ENCODE assay signal across 16 mouse cellular contexts in the genomic region with DNA sequence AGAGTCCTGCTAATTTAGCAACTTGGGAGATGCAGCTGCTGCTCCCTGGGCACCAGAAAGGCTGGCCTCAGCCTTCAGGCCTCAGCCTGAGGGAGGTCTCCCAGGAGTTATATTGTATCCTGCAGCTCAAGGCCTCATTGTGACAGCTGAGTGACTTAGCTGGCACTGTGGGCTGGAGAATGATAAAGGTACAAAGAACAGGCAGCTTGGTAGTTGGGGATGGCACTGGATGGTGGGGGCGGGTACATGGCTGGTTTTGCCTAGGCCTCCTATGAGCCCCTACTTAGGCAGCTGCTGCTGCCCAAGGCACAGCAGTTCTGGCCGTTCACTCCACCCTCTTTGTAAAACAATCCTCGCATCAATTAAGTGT. TPM values are rescaled to one million over a fixed set of nuclear protein-coding genes. Genes with fewer than 3 reads are reported as not detected.
DNase-seq lines count a peak whose midpoint lies in the region; ATAC-seq and TF ChIP-seq lines count a peak whose summit lies in the region.
"Had no signal": no experiment of that assay in that cellular context is flagged by ENCODE, and none has a peak within 500 bp of the region (broad histone marks: within the 10 kb centered on the region; RNA-seq: fewer than 3 reads in every experiment).

No protein-coding gene starts in this region.

- H3K27ac ChIP-seq in embryonic facial prominence, embryonic 14.5 days (replicated peaks; ENCODE audit: low read depth, low read length) = peak overlapping the region; percentile 39; the same call in 1 of the 2 replicates
- peak overlapping the region; percentile 30 for H3K27ac ChIP-seq in hindbrain, embryonic 13.5 days
- 0 out of 2 replicates have a peak overlapping the region, but pooled peaks have one; percentile 19 for H3K27ac ChIP-seq in midbrain, embryonic 16.5 days (ENCODE audit: low read length)
- H3K27ac ChIP-seq in lung, postnatal 0 days (ENCODE audit: low read length) = no peak overlapping the region
- H3K27ac ChIP-seq: embryonic facial prominence, embryonic 13.5 days; limb, embryonic 15.5 days; lung, embryonic 15.5 days; stomach, embryonic 15.5 days had no signal

- H3K27me3 ChIP-seq in embryonic facial prominence, embryonic 14.5 days (replicated peaks; ENCODE audit: control insufficient read depth, insufficient read depth, low read length) = no peaks in the 10 kb centered on the region
- H3K27me3 ChIP-seq in hindbrain, embryonic 13.5 days = no peaks in the 10 kb centered on the region
- no peaks in the 10 kb centered on the region for H3K27me3 ChIP-seq in midbrain, embryonic 16.5 days (ENCODE audit: control insufficient read depth, insufficient read depth, low read depth, low read length)
- H3K27me3 ChIP-seq in lung, postnatal 0 days (replicated peaks; ENCODE audit: insufficient read depth, low read length) = no peaks in the 10 kb centered on the region
- H3K27me3 ChIP-seq: embryonic facial prominence, embryonic 13.5 days; limb, embryonic 15.5 days; lung, embryonic 15.5 days; stomach, embryonic 15.5 days had no signal

- ATAC-seq in embryonic facial prominence, embryonic 14.5 days (ENCODE audit: low read depth) = no peak
- ATAC-seq in hindbrain, embryonic 13.5 days (ENCODE audit: low FRiP score) = 0 out of 2 replicates have a peak, but pooled peaks have one; percentile 43
- no peak for ATAC-seq in midbrain, embryonic 16.5 days
- no peak for ATAC-seq in lung, postnatal 0 days
- no peak for ATAC-seq in monocyte, adult 5-6 weeks (replicated peaks; ENCODE audit: insufficient number of reproducible peaks, low FRiP score, low TSS enrichment, poor library complexity, severe bottlenecking)

- H3K4me2 ChIP-seq in embryonic facial prominence, embryonic 14.5 days (ENCODE audit: low read depth, low read length) = no peak overlapping the region
- no peak overlapping the region for H3K4me2 ChIP-seq in hindbrain, embryonic 13.5 days
- H3K4me2 ChIP-seq in midbrain, embryonic 16.5 days (ENCODE audit: low read length) = no peak overlapping the region
- no peak overlapping the region for H3K4me2 ChIP-seq in lung, postnatal 0 days (replicated peaks; ENCODE audit: low read depth, low read length)
- H3K4me2 ChIP-seq: embryonic facial prominence, embryonic 13.5 days; limb, embryonic 15.5 days; lung, embryonic 15.5 days; stomach, embryonic 15.5 days had no signal

- 62% methylated on average over 3 of the region's 3 CpGs for WGBS in embryonic facial prominence, embryonic 14.5 days
- 43% methylated on average over 3 of the region's 3 CpGs for WGBS in hindbrain, embryonic 13.5 days
- 42% methylated on average over 3 of the region's 3 CpGs for WGBS in midbrain, embryonic 16.5 days
- 68% methylated on average over 3 of the region's 3 CpGs for WGBS in lung, postnatal 0 days

- 0 out of 2 replicates have a peak overlapping the region, but pooled peaks have one; percentile 14 for H3K9ac ChIP-seq in embryonic facial prominence, embryonic 14.5 days (ENCODE audit: low read depth, low read length)
- peak overlapping the region; percentile 29; the same call in 1 of the 2 replicates for H3K9ac ChIP-seq in hindbrain, embryonic 13.5 days
- H3K9ac ChIP-seq in midbrain, embryonic 16.5 days (ENCODE audit: low read depth, low read length) = 0 out of 2 replicates have a peak overlapping the region, but pooled peaks have one; percentile 16
- H3K9ac ChIP-seq in lung, postnatal 0 days (replicated peaks; ENCODE audit: low read depth) = no peak overlapping the region
- H3K9ac ChIP-seq: embryonic facial prominence, embryonic 13.5 days; limb, embryonic 15.5 days; lung, embryonic 15.5 days; stomach, embryonic 15.5 days had no signal

- no peaks in the 10 kb centered on the region for H3K4me1 ChIP-seq in embryonic facial prominence, embryonic 14.5 days (ENCODE audit: control insufficient read depth, insufficient read depth, low read length)
- H3K4me1 ChIP-seq in hindbrain, embryonic 13.5 days (replicated peaks) = peaks cover 6% of the 10 kb centered on the region; the same call in 1 of the 2 replicates
- no peaks in the 10 kb centered on the region for H3K4me1 ChIP-seq in midbrain, embryonic 16.5 days (ENCODE audit: control insufficient read depth, insufficient read depth, low read length)
- no peaks in the 10 kb centered on the region for H3K4me1 ChIP-seq in lung, postnatal 0 days (ENCODE audit: insufficient read depth, low read depth, low read length)
- H3K4me1 ChIP-seq: limb, embryonic 15.5 days; lung, embryonic 15.5 days; stomach, embryonic 15.5 days had no signal

- TF ChIP-seq CTCF in lung, postnatal 0 days (IDR thresholded peaks at IDR 0.05) = no peak

- no peaks in the 10 kb centered on the region for H3K9me3 ChIP-seq in embryonic facial prominence, embryonic 14.5 days (ENCODE audit: control insufficient read depth, low read length)
- no peaks in the 10 kb centered on the region for H3K9me3 ChIP-seq in hindbrain, embryonic 13.5 days
- H3K9me3 ChIP-seq in midbrain, embryonic 16.5 days (replicated peaks; ENCODE audit: control insufficient read depth, low read length, poor library complexity, severe bottlenecking) = no peaks in the 10 kb centered on the region; the same call in 1 of the 2 replicates
- H3K9me3 ChIP-seq in lung, postnatal 0 days (ENCODE audit: low read length) = no peaks in the 10 kb centered on the region
- H3K9me3 ChIP-seq: embryonic facial prominence, embryonic 13.5 days; limb, embryonic 15.5 days; lung, embryonic 15.5 days; stomach, embryonic 15.5 days had no signal

- no peaks in the 10 kb centered on the region for H3K36me3 ChIP-seq in embryonic facial prominence, embryonic 14.5 days (ENCODE audit: control insufficient read depth, insufficient read depth, low read length)
- no peaks in the 10 kb centered on the region for H3K36me3 ChIP-seq in hindbrain, embryonic 13.5 days
- no peaks in the 10 kb centered on the region for H3K36me3 ChIP-seq in midbrain, embryonic 16.5 days (ENCODE audit: control insufficient read depth, insufficient read depth, low read length)
- H3K36me3 ChIP-seq in lung, postnatal 0 days (ENCODE audit: insufficient read depth, low read length) = no peaks in the 10 kb centered on the region
- H3K36me3 ChIP-seq: embryonic facial prominence, embryonic 13.5 days; limb, embryonic 15.5 days; lung, embryonic 15.5 days; stomach, embryonic 15.5 days had no signal

- DNase-seq in adrenal gland, adult 2 months = peak; percentile 41
- DNase-seq in adrenal gland, adult 18-20 months (ENCODE audit: low spot score in 2 of 2) = no peak
- no peak for DNase-seq in embryonic facial prominence, embryonic 14.5 days (ENCODE audit: low spot score)
- no peak for DNase-seq in lung, postnatal 0 days (ENCODE audit: low spot score)
- DNase-seq in T-cell, adult 2 months (ENCODE audit: low spot score) = no peak
- DNase-seq: cerebellum, postnatal 25 days; kidney, adult 11 months; kidney, postnatal 36 days; layer of hippocampus, postnatal 36 days had no signal

- H3K4me3 ChIP-seq in embryonic facial prominence, embryonic 14.5 days (ENCODE audit: low read depth, low read length) = no peak overlapping the region
- H3K4me3 ChIP-seq in hindbrain, embryonic 13.5 days = no peak overlapping the region
- H3K4me3 ChIP-seq in midbrain, embryonic 16.5 days (ENCODE audit: low read depth, low read length) = no peak overlapping the region
- H3K4me3 ChIP-seq in lung, postnatal 0 days (ENCODE audit: low read depth, low read length) = no peak overlapping the region
- H3K4me3 ChIP-seq: embryonic facial prominence, embryonic 13.5 days; limb, embryonic 15.5 days; lung, embryonic 15.5 days; stomach, embryonic 15.5 days had no signal

- no peak for TF ChIP-seq EP300 in lung, postnatal 0 days (IDR thresholded peaks at IDR 0.05)

RNA-seq across cellular contexts. Expression of a gene that starts 7.9 kb away (rescaled TPM):
- 10 to 100 TPM; 33.4 to 37.3 TPM for total RNA-seq in adrenal gland, adult 2 months (2021)
- polyA plus RNA-seq in adrenal gland, adult 2 months (2012; rRNA removed) = 9.5 and 12.3 TPM in 2 replicates
- total RNA-seq in adrenal gland, adult 18-20 months (2021) = 10 to 100 TPM; 31.3 to 32.2 TPM
- 18.0 and 20.9 TPM in 2 replicates for polyA plus RNA-seq in embryonic facial prominence, embryonic 14.5 days (2014; fragmentation: Nextera tagmentation; extraction: Ambion mirVana)
- 18.6 and 20.0 TPM in 2 replicates for polyA plus RNA-seq in hindbrain, embryonic 13.5 days (2015; fragmentation: Nextera tagmentation; extraction: Ambion mirVana)
- 17.2 and 19.6 TPM in 2 replicates for polyA plus RNA-seq in midbrain, embryonic 16.5 days (2015; fragmentation: Nextera tagmentation; extraction: Ambion mirVana)
- 5.3 and 6.1 TPM in 2 replicates for polyA plus RNA-seq in lung, postnatal 0 days (2015; fragmentation: Nextera tagmentation; extraction: Ambion mirVana)
- total RNA-seq in monocyte, adult 5-6 weeks (2017) = 15.1 to 22.6 TPM (median 15.1 TPM) in 3 replicates
